Mouse (Mus musculus) forebrain, postnatal 0 days (tissue): ENCODE measurements around the gene Snta1. TPM values are rescaled to one million over a fixed set of nuclear protein-coding genes. Genes with fewer than 3 reads are reported as not detected.

Source experiments
- ATAC-seq: fragments of 200-750 bp; cut with Nextera tagmentation; 2 replicates; pipeline ENCODE4 v1.8.0; 2017; ENCODE audit warnings: mild to moderate bottlenecking, moderate library complexity
- DNase-seq: peaks from one replicate; pipeline ENCODE4 v3.0.0-alpha.2; 2015
- H3K27ac ChIP-seq: fragments of 300-500 bp; sonication (generic); 2 replicates; pipeline ENCODE4 v1.5.1; 2014; ENCODE audit warnings: low read depth, mild to moderate bottlenecking, antibody characterized with exemption, low read length, moderate library complexity, mixed read lengths
- H3K27me3 ChIP-seq: fragments of 300-500 bp; sonication (generic); 2 replicates; pipeline ENCODE4 v1.6.1; 2014; ENCODE audit warnings: mild to moderate bottlenecking, low read length, mixed read lengths; ENCODE audit not compliant: insufficient read depth
- H3K36me3 ChIP-seq: fragments of 300-500 bp; sonication (generic); 2 replicates; pipeline ENCODE4 v1.6.1; 2014; ENCODE audit warnings: mild to moderate bottlenecking, moderate library complexity; ENCODE audit not compliant: insufficient read depth
- H3K4me1 ChIP-seq: fragments of 300-500 bp; sonication (generic); 2 replicates; pipeline ENCODE4 v1.6.1; 2014; ENCODE audit warnings: antibody characterized with exemption; ENCODE audit not compliant: insufficient read depth
- H3K4me2 ChIP-seq: fragments of 300-500 bp; sonication (generic); 2 replicates; pipeline ENCODE4 v1.6.1; 2014; ENCODE audit warnings: low read depth, mild to moderate bottlenecking, moderate library complexity
- H3K4me3 ChIP-seq: fragments of 300-500 bp; sonication (generic); 2 replicates; pipeline ENCODE4 v1.5.1; 2014; ENCODE audit warnings: low read depth, low read length, mixed read lengths
- H3K9ac ChIP-seq: fragments of 300-500 bp; sonication (generic); 2 replicates; pipeline ENCODE4 v1.6.1; 2014; ENCODE audit warnings: mild to moderate bottlenecking
- H3K9me3 ChIP-seq: fragments of 300-500 bp; sonication (generic); 2 replicates; pipeline ENCODE4 v1.6.1; 2016; ENCODE audit warnings: low read length
- CTCF ChIP-seq: sonication (generic); IDR thresholded peaks from 2 replicates; pipeline ENCODE4 v1.5.1; 2016; ENCODE audit warnings: antibody characterized with exemption, control low read depth, low read depth
- WGBS: fragments of 180-500 bp; shearing (Covaris S2); extraction: QIAGEN DNeasy Blood & Tissue Kit; methylation state at CpG from one replicate; pipeline ENCODE4 v1.1.7; 2014; 5-methylcytosine and 5-hydroxymethylcytosine counted together
- polyA plus RNA-seq: library from polyadenylated mRNA; unstranded; fragments of >200 nt; fragmentation: Nextera tagmentation; extraction: Ambion mirVana; gene quantifications from 2 replicates; pipeline ENCODE4 v1.2.1, GENCODE M21; 2015
- total RNA-seq: library from RNA; depleted of rRNA; stranded (reverse); fragments of >200 nt; gene quantifications from 2 replicates; pipeline ENCODE4 v1.2.3, GENCODE M21; 2014; rRNA removed

The Snta1 gene
- total and polyA plus RNA-seq, 2 experiments from 2014 or later: 15.8 to 25.3 TPM

DNA sequence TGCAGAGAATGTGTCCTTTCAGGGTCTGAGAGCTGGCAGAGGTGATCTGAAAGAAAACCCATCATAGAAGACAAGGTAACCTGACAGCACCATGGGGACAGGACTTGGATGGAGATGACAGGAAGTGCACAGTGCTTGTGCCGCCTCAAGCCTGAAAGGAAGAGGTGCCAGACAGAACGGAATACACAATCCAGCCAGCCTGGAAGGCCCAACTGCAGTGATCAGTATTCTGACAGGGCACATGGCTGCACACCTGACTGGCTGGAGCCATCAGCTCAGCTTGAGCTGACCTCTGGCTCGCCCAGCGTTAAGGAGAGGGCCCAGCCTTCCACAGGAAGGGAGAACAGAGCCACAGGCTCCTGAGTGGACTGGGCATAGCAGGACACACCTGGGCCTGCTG is 72.3 kb downstream of the Snta1 start:
- 81% methylated on average over 4 of the region's 4 CpGs for WGBS
- H3K4me2 ChIP-seq: no peak overlapping the region
- no peak overlapping the region for H3K4me3 ChIP-seq

GRCm38 (mm10) chr2:154326852-154327251 is 81.0 kb downstream of the Snta1 start:
- Histone ChIP-seq H3K9ac (no peak overlapping the region), H3K9me3 (no peaks in the 10 kb centered on the region), H3K4me1 (no peaks in the 10 kb centered on the region), H3K36me3 (no peaks in the 10 kb centered on the region), H3K4me2 (no peak overlapping the region), H3K27me3 (no peaks in the 10 kb centered on the region), H3K27ac (no peak overlapping the region), H3K4me3 (no peak overlapping the region)
- ATAC-seq (no peak), DNase-seq (no peak)
- no peak for TF ChIP-seq CTCF
- WGBS: 83% methylated on average over 3 of the region's 3 CpGs

More for the DNA sequence above, 72.3 kb downstream of the Snta1 start:
- no peaks in the 10 kb centered on the region for H3K4me1 ChIP-seq
- no peak overlapping the region for H3K9ac ChIP-seq
- peaks cover 9% of the 10 kb centered on the region for H3K36me3 ChIP-seq
- H3K9me3 ChIP-seq: no peaks in the 10 kb centered on the region
- no peak overlapping the region for H3K27ac ChIP-seq
- no peak for DNase-seq
- H3K27me3 ChIP-seq: no peaks in the 10 kb centered on the region
- ATAC-seq: no peak
- no peak for TF ChIP-seq CTCF

Other genes starting within 250 kb of the Snta1 start
- not detected in 2 replicates for gene Bpifa5, start 245.5 kb downstream of the Snta1 start, total RNA-seq
- not detected in 2 replicates for gene Bpifa5, start 245.5 kb downstream of the Snta1 start, polyA plus RNA-seq
- 0.33 TPM in 1 of 2 replicates, not detected in the other for gene Bpifb1, start 217.3 kb downstream of the Snta1 start, total RNA-seq
- gene Bpifb1, start 217.3 kb downstream of the Snta1 start, polyA plus RNA-seq: 0.23 and 0.92 TPM in 2 replicates
- 0.14 and 0.31 TPM in 2 replicates for gene Bpifb5, start 184.4 kb downstream of the Snta1 start, total RNA-seq
- 0.24 and 0.53 TPM in 2 replicates for gene Bpifb5, start 184.4 kb downstream of the Snta1 start, polyA plus RNA-seq
- not detected in 2 replicates for gene Bpifb9a, start 150.2 kb downstream of the Snta1 start, total RNA-seq
- 0.65 TPM in 1 of 2 replicates, not detected in the other for gene Bpifb9a, start 150.2 kb downstream of the Snta1 start, polyA plus RNA-seq
- 0.38 TPM in 1 of 2 replicates, not detected in the other for gene Bpifb9b, start 100.9 kb downstream of the Snta1 start, total RNA-seq
- 0.34 TPM in 1 of 2 replicates, not detected in the other for gene Bpifb9b, start 100.9 kb downstream of the Snta1 start, polyA plus RNA-seq
- gene Cdk5rap1, start 35.1 kb downstream of the Snta1 start, total RNA-seq: 14.3 and 14.7 TPM in 2 replicates
- gene Cdk5rap1, start 35.1 kb downstream of the Snta1 start, polyA plus RNA-seq: 6.3 and 10.4 TPM in 2 replicates
- gene Cbfa2t2, start 28.4 kb upstream of the Snta1 start, total RNA-seq: 32.5 and 41.8 TPM in 2 replicates
- 22.1 and 31.9 TPM in 2 replicates for gene Cbfa2t2, start 28.4 kb upstream of the Snta1 start, polyA plus RNA-seq
- gene 1700003F12Rik, start 139.0 kb upstream of the Snta1 start, total RNA-seq: 1.7 and 6.4 TPM in 2 replicates
- 2.8 and 3.2 TPM in 2 replicates for gene 1700003F12Rik, start 139.0 kb upstream of the Snta1 start, polyA plus RNA-seq
- gene Actl10, start 143.7 kb upstream of the Snta1 start, total RNA-seq: 0.15 and 0.48 TPM in 2 replicates
- 0.13 TPM in 1 of 2 replicates, not detected in the other for gene Actl10, start 143.7 kb upstream of the Snta1 start, polyA plus RNA-seq
- gene Necab3, start 150.8 kb upstream of the Snta1 start, total RNA-seq: 14.5 and 16.3 TPM in 2 replicates
- 14.7 and 17.2 TPM in 2 replicates for gene Necab3, start 150.8 kb upstream of the Snta1 start, polyA plus RNA-seq
- gene E2f1, start 161.8 kb upstream of the Snta1 start, total RNA-seq: 2.8 and 3.0 TPM in 2 replicates
- gene E2f1, start 161.8 kb upstream of the Snta1 start, polyA plus RNA-seq: 4.7 and 4.9 TPM in 2 replicates
- gene Pxmp4, start 195.6 kb upstream of the Snta1 start, total RNA-seq: 13.2 and 15.0 TPM in 2 replicates
- gene Pxmp4, start 195.6 kb upstream of the Snta1 start, polyA plus RNA-seq: 16.6 and 17.9 TPM in 2 replicates
- gene Zfp341, start 205.2 kb upstream of the Snta1 start, total RNA-seq: 8.8 and 10.2 TPM in 2 replicates
- 1.3 and 1.4 TPM in 2 replicates for gene Zfp341, start 205.2 kb upstream of the Snta1 start, polyA plus RNA-seq
- 1.1 TPM in 1 of 2 replicates, not detected in the other for gene 4930519P11Rik, start 205.3 kb upstream of the Snta1 start, total RNA-seq
- 0.64 TPM in 1 of 2 replicates, not detected in the other for gene 4930519P11Rik, start 205.3 kb upstream of the Snta1 start, polyA plus RNA-seq
- 176 and 191 TPM in 2 replicates for gene Chmp4b, start 243.6 kb upstream of the Snta1 start, total RNA-seq
- 28.9 and 29.4 TPM in 2 replicates for gene Chmp4b, start 243.6 kb upstream of the Snta1 start, polyA plus RNA-seq